Mouse (Mus musculus): ENCODE data around the gene Rap1gap2. TPM values are rescaled to one million over a fixed set of nuclear protein-coding genes. Genes with fewer than 3 reads are reported as not detected.

Rap1gap2 gene
- total RNA-seq, 2 experiments from 2014 or later = 122 TPM

GRCm38 (mm10) chr11:74371393-74372100, 239.2 kb downstream of the Rap1gap2 start:
- DNase-seq (ENCODE audit: low spot score in 2 of 2) = peak; percentile 73 to 80

- no peak for DNase-seq (ENCODE audit: low spot score in 2 of 2)
These were observed 248.9 kb downstream of the Rap1gap2 start, which contains the start of gene Olfr412 for GRCm38 (mm10) chr11:74361769-74362168. Gene Olfr412 (plus strand): TSS chr11:74362069.

- no peak for DNase-seq (ENCODE audit: low spot score in 2 of 2)
These were observed 258.2 kb downstream of the Rap1gap2 start, which contains the start of gene Olfr411 for GRCm38 (mm10) chr11:74352550-74352949. Gene Olfr411 (minus strand): TSS chr11:74352650.

DNA sequence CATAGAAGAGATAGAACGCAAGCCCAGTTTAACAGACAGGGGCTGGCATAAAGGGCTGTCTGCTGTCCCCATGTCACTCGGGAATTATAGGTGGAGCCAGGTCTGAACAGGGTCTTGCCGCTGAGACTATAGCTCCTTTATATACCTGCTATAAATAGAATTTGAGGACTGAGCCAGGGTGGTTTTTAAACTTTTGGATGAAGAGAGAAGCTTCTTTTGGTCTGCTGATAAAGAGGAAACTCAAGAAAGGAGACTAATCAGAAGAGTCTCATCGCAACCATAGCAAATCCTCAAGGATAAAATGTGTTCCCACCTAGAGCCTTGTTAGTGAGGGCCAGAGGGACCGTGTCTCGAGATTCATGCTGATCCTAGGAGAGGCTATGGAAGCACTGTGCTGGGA, 272.8 kb downstream of the Rap1gap2 start, which contains the start of gene Olfr410:
TSS of gene Olfr410 (minus strand) at position 101 of the 400 bp plus-strand sequence.
- no peak for DNase-seq (ENCODE audit: low spot score in 2 of 2)

Other genes with a start within 250 kb of the Rap1gap2 start
- not detected for gene Olfr412, start 248.8 kb downstream of the Rap1gap2 start, total RNA-seq (2021)
- gene Ccdc92b, start 8.7 kb upstream of the Rap1gap2 start, total RNA-seq (2021) = 10 to 100 TPM; 19.1 to 20.2 TPM
- 10 to 100 TPM; 68.8 to 72.7 TPM for gene Cluh, start 38.6 kb upstream of the Rap1gap2 start, total RNA-seq (2021)
- gene Pafah1b1, start 113.8 kb upstream of the Rap1gap2 start, total RNA-seq (2021) = 100 to 1,000 TPM; 406 to 411 TPM
- gene Mettl16, start 159.9 kb upstream of the Rap1gap2 start, total RNA-seq (2021) = 10 to 100 TPM; 18.1 to 26.4 TPM
- 10 to 100 TPM; 28.4 to 29.6 TPM for gene Mnt, start 220.0 kb upstream of the Rap1gap2 start, total RNA-seq (2021)